Mouse (Mus musculus) forebrain, postnatal 0 days (tissue): ENCODE measurements at regions not wholly inside any gene's neighbourhood (a gene's known extent, or its start where the extent isn't known, plus 50 kb on each side); places are given as distances from the start of the nearest gene placed in this dataset.

Experiments used
- ATAC-seq: fragments of 200-750 bp; cut with Nextera tagmentation; 2 replicates; pipeline ENCODE4 v1.8.0; 2017; ENCODE audit warnings: mild to moderate bottlenecking, moderate library complexity
- DNase-seq: peaks from one replicate; pipeline ENCODE4 v3.0.0-alpha.2; 2015
- H3K27ac ChIP-seq: fragments of 300-500 bp; sonication (generic); 2 replicates; pipeline ENCODE4 v1.5.1; 2014; ENCODE audit warnings: low read depth, mild to moderate bottlenecking, antibody characterized with exemption, low read length, moderate library complexity, mixed read lengths
- H3K27me3 ChIP-seq: fragments of 300-500 bp; sonication (generic); 2 replicates; pipeline ENCODE4 v1.6.1; 2014; ENCODE audit warnings: mild to moderate bottlenecking, low read length, mixed read lengths; ENCODE audit not compliant: insufficient read depth
- H3K36me3 ChIP-seq: fragments of 300-500 bp; sonication (generic); 2 replicates; pipeline ENCODE4 v1.6.1; 2014; ENCODE audit warnings: mild to moderate bottlenecking, moderate library complexity; ENCODE audit not compliant: insufficient read depth
- H3K4me1 ChIP-seq: fragments of 300-500 bp; sonication (generic); 2 replicates; pipeline ENCODE4 v1.6.1; 2014; ENCODE audit warnings: antibody characterized with exemption; ENCODE audit not compliant: insufficient read depth
- H3K4me2 ChIP-seq: fragments of 300-500 bp; sonication (generic); 2 replicates; pipeline ENCODE4 v1.6.1; 2014; ENCODE audit warnings: low read depth, mild to moderate bottlenecking, moderate library complexity
- H3K4me3 ChIP-seq: fragments of 300-500 bp; sonication (generic); 2 replicates; pipeline ENCODE4 v1.5.1; 2014; ENCODE audit warnings: low read depth, low read length, mixed read lengths
- H3K9ac ChIP-seq: fragments of 300-500 bp; sonication (generic); 2 replicates; pipeline ENCODE4 v1.6.1; 2014; ENCODE audit warnings: mild to moderate bottlenecking
- H3K9me3 ChIP-seq: fragments of 300-500 bp; sonication (generic); 2 replicates; pipeline ENCODE4 v1.6.1; 2016; ENCODE audit warnings: low read length
- CTCF ChIP-seq: sonication (generic); IDR thresholded peaks from 2 replicates; pipeline ENCODE4 v1.5.1; 2016; ENCODE audit warnings: antibody characterized with exemption, control low read depth, low read depth
- WGBS: fragments of 180-500 bp; shearing (Covaris S2); extraction: QIAGEN DNeasy Blood & Tissue Kit; methylation state at CpG from one replicate; pipeline ENCODE4 v1.1.7; 2014; 5-methylcytosine and 5-hydroxymethylcytosine counted together

GRCm38 (mm10) chr10:21680789-21681188 is 87.8 kb downstream of the 1700020N01Rik start:
- peak; percentile 48 for DNase-seq
- Histone ChIP-seq H3K27ac (no peak overlapping the region), H3K4me3 (no peak overlapping the region), H3K9ac (no peak overlapping the region), H3K36me3 (no peaks in the 10 kb centered on the region), H3K4me2 (no peak overlapping the region), H3K4me1 (peaks cover 7% of the 10 kb centered on the region), H3K9me3 (no peaks in the 10 kb centered on the region), H3K27me3 (no peaks in the 10 kb centered on the region)
- ATAC-seq, result peak; percentile 90
- WGBS, result 14% methylated on average over 4 of the region's 4 CpGs
- no peak for TF ChIP-seq CTCF

- peak overlapping the region; percentile 70 for H3K27ac ChIP-seq
These were observed 91.5 kb downstream of the 1700020N01Rik start for GRCm38 (mm10) chr10:21684286-21685013.

GRCm38 (mm10) chr10:21685122-21685798 is 92.3 kb downstream of the 1700020N01Rik start:
- Histone ChIP-seq H3K27ac (no peak overlapping the region), H3K9ac (no peak overlapping the region), H3K4me2 (no peak overlapping the region), H3K4me1 (peaks cover 7% of the 10 kb centered on the region), H3K9me3 (no peaks in the 10 kb centered on the region), H3K27me3 (no peaks in the 10 kb centered on the region), H3K4me3 (no peak overlapping the region), H3K36me3 (no peaks in the 10 kb centered on the region)
- no peak for DNase-seq
- TF ChIP-seq CTCF, result no peak; the same call in 1 of the 2 replicates
- WGBS, result 36% methylated on average over 9 of the region's 9 CpGs
- ATAC-seq, result 0 out of 2 replicates have a peak, but pooled peaks have one; percentile 27

More at GRCm38 (mm10) chr10:21684286-21685013, 91.5 kb downstream of the 1700020N01Rik start:
- TF ChIP-seq CTCF, result no peak
- DNase-seq (peak; percentile 45), ATAC-seq (peak; percentile 38)
- Histone ChIP-seq H3K4me1 (peaks cover 7% of the 10 kb centered on the region), H3K4me2 (no peak overlapping the region), H3K36me3 (no peaks in the 10 kb centered on the region), H3K9ac (no peak overlapping the region), H3K9me3 (no peaks in the 10 kb centered on the region), H3K4me3 (no peak overlapping the region), H3K27me3 (no peaks in the 10 kb centered on the region)
- WGBS, result 57% methylated on average over 9 of the region's 9 CpGs

- no peak for DNase-seq
These were observed 93.1 kb downstream of the 1700020N01Rik start for GRCm38 (mm10) chr10:21686060-21686459.

GRCm38 (mm10) chr10:21687484-21687883 is 94.5 kb downstream of the 1700020N01Rik start:
- H3K27ac ChIP-seq, result no peak overlapping the region
- H3K9me3 ChIP-seq, result no peaks in the 10 kb centered on the region
- DNase-seq, result no peak
- no peak overlapping the region for H3K4me3 ChIP-seq
- H3K4me2 ChIP-seq, result no peak overlapping the region
- H3K27me3 ChIP-seq, result no peaks in the 10 kb centered on the region
- H3K9ac ChIP-seq, result no peak overlapping the region
- 79% methylated on average over 7 of the region's 7 CpGs for WGBS
- ATAC-seq, result no peak
- H3K4me1 ChIP-seq, result peaks cover 7% of the 10 kb centered on the region
- no peak for TF ChIP-seq CTCF
- H3K36me3 ChIP-seq, result no peaks in the 10 kb centered on the region

More at GRCm38 (mm10) chr10:21686060-21686459, 93.1 kb downstream of the 1700020N01Rik start:
- Histone ChIP-seq H3K27me3 (no peaks in the 10 kb centered on the region), H3K4me3 (no peak overlapping the region), H3K9ac (no peak overlapping the region), H3K9me3 (no peaks in the 10 kb centered on the region), H3K4me1 (peaks cover 7% of the 10 kb centered on the region), H3K4me2 (no peak overlapping the region), H3K27ac (no peak overlapping the region), H3K36me3 (no peaks in the 10 kb centered on the region)
- peak; percentile 38; the same call in 1 of the 2 replicates for ATAC-seq
- 73% methylated on average over 9 of the region's 9 CpGs for WGBS
- no peak for TF ChIP-seq CTCF

- Histone ChIP-seq H3K9ac (no peak overlapping the region), H3K4me1 (peaks cover 5% of the 10 kb centered on the region), H3K27me3 (no peaks in the 10 kb centered on the region), H3K9me3 (no peaks in the 10 kb centered on the region), H3K4me2 (no peak overlapping the region), H3K27ac (no peak overlapping the region), H3K4me3 (no peak overlapping the region), H3K36me3 (no peaks in the 10 kb centered on the region)
- DNase-seq (no peak), ATAC-seq (no peak)
- 89% methylated on average over 7 of the region's 7 CpGs for WGBS
- no peak for TF ChIP-seq CTCF
These were observed 95.6 kb downstream of the 1700020N01Rik start for GRCm38 (mm10) chr10:21688513-21688912.

GRCm38 (mm10) chr10:21689847-21690269 is 96.9 kb downstream of the 1700020N01Rik start:
- H3K9me3 ChIP-seq, result no peaks in the 10 kb centered on the region
- ATAC-seq (no peak), DNase-seq (no peak)
- no peak overlapping the region for H3K4me3 ChIP-seq
- no peak overlapping the region for H3K27ac ChIP-seq
- H3K36me3 ChIP-seq, result no peaks in the 10 kb centered on the region
- no peaks in the 10 kb centered on the region; the same call in 1 of the 2 replicates for H3K4me1 ChIP-seq
- TF ChIP-seq CTCF, result no peak
- H3K9ac ChIP-seq, result no peak overlapping the region
- WGBS, result 92% methylated on average over 9 of the region's 9 CpGs
- H3K4me2 ChIP-seq, result no peak overlapping the region
- no peaks in the 10 kb centered on the region for H3K27me3 ChIP-seq
